Mouse (Mus musculus): Measurements from ENCODE around the gene Primpol.

The Primpol gene

DNA sequence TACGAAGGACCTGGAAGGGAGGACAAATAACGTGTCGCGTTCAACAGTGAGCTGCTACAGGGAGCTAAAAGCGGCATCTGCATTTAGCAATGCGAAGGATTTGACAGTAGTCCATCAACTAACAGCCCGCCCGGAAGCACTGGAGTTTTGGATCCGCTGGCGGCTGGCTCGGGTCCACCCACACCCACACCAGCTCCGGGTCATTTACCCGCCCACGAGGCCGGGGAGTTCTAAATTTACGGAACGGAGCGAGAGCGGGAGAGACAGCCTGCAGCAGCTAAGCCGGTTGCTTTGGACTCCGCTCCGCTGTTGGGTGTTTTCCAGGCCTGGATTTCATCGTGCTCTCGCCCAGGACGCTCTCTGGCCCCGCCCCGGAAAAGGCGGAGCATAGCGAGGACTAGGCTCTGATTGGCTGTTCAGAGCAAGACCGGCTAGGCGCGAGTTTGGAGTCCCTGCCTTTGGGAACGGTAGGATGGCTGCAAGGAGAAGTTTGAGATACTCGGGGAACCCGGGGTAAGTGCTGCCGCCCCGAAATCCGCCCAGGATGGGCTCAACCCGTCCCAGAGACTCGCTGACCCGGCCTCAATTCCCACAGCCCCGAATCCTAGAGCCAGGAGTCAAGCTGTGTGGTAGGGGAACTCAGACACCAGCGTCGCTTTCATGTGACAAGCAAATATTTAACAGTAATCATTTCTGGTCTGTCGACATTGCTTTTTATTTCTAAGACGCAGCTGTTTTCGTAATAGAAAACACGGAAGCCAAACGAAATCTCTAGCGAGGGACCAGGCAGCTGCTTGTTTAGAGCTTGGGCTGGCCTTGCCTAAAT, 65.2 kb downstream of the Primpol start, which contains the start of gene Cenpu:
Gene Cenpu, plus strand, starts transcription at position 414 of the 826 bp plus-strand sequence.
- DNase-seq: peak; percentile 99 to 100

DNA sequence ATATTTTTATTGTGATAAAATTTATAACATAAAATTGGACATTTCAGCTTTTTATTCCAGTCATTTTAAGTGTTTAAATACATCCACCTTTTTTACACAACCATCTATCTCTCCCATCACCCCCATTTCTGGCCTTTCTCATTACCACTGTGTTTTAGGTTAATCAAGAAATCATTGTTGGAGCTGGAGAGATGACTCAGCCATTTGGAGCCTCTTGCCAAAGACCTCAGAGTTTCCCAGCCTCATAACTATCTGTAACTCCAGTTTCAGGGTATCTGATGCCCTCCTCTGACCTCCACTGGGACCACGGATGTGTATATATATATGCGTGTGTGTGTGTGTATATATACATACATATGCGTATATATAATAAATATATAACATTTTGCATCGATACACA, 66.0 kb downstream of the Primpol start:
- no peak for DNase-seq

DNA sequence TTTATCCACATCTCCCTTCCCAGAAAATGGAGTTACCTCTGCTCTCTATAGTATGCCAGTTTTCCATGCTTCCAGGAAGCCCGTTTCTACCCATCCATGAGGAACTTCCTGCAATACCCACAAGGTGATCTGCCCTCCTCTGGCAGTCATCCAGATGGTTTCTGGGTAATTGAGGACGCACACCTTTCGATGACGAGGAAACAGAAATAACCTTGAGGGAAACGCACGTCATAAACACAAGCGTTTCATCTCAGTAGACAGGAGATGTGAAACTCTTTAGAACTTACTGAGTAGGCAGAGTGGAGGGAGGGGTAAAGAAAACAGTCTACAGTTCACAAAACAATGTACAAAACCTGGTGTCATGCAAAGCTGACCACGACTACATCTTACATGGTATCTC, 67.0 kb downstream of the Primpol start:
- no peak for DNase-seq

GRCm38 (mm10) chr8:46547245-46547644, 69.8 kb downstream of the Primpol start:
- peak in 1 of 2 experiments; percentile 60 for DNase-seq

- peak; percentile 20 to 38 for DNase-seq
Observed at GRCm38 (mm10) chr8:46546431-46547176, 70.4 kb downstream of the Primpol start.

- no peak for DNase-seq
Observed at GRCm38 (mm10) chr8:46545854-46546253, 71.2 kb downstream of the Primpol start.

DNA sequence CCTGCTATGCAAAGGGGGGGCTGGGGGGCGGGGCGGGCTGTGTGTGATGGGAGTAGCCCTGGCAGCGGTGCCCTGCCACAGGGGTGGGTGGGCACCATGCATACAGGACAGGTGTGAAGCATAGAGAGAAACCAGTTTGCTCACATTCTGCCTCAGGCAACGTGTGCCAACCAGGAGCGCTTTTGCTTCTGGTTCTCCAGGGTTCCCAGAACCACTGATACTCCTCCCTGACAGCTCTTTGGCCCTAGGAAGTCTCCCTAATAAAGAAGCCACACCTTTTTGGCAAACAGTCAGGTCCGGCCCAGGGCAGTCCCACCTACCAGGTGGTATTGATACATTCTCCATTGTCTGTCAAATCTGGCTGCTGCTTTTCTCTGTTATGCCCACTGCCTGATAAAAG, 73.3 kb downstream of the Primpol start:
- peak; percentile 14 to 50 for DNase-seq

DNA sequence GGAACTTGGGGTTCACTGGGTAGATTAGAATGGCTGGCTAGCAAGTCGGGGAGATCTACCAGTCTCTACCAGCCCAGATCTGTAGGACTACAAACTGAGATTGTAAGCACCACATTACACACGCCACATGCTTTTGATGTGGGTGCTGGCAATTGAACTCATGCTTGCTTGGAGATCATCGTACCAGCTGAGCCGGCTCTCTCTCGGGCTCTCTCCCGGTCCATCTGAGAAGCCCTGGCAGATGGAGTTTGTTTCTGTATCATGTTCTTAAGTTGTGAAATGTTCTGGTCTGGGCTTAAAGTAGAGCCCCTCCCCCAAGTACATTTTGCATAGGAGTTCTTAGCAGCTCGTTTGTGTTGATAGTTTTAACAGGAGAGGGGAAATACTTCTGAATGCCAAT, 73.8 kb downstream of the Primpol start:
- DNase-seq: peak in 1 of 2 experiments; percentile 29

GRCm38 (mm10) chr8:46539701-46540100, 77.3 kb downstream of the Primpol start:
- DNase-seq: peak; percentile 18 to 26

DNA sequence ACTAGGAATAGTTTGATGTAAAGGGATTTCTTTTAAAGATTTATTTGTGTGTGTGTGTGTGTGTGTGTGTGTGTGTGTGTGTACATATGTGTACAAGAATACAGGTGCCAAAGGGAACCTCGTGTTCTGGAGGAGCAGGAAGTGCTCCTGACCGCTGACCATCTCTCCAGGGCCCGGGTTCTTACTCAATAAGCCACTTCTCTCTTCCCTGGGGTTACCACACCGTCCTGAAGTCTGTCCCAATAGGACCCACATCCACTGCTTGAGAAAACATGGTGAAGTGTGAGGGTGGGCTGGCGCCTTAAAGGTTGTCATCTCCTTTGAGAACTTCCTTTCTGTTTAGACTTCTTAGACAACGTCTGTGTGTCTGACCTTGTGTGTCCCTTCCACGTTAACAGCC, 83.1 kb downstream of the Primpol start:
- peak in 1 of 2 experiments; percentile 20 for DNase-seq

- DNase-seq: no peak
Observed at GRCm38 (mm10) chr8:46530541-46530940, 86.5 kb downstream of the Primpol start.

- DNase-seq: no peak
Observed at GRCm38 (mm10) chr8:46529508-46529907, 87.5 kb downstream of the Primpol start.

DNA sequence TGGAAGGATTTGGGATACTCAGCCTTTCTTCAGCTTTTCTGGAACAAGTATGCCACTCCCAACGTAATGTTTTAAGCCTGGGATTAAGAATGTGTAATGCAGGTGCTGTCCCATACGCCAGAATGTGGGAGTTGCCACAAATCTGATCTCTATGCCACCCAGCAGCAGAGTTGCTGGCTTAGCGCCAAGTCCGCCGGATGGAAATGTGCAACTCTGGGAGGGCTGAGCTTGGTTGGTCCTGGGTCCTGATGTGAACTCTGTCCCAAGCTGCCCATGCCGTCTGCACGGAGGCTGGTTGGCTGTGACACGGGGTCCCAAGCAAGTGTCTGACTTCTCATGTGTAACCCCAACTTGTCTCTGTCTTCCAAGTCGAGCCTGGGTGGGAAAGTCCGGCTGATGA, 90.2 kb downstream of the Primpol start:
- no peak for DNase-seq

GRCm38 (mm10) chr8:46526098-46526497, 90.9 kb downstream of the Primpol start:
- DNase-seq: no peak

All from lung, adult 18-20 months (tissue).